Mouse (Mus musculus): ENCODE measurements at regions not wholly inside any gene's neighbourhood (a gene's known extent, or its start where the extent isn't known, plus 50 kb on each side); places are given as distances from the start of the nearest gene placed in this dataset.

DNA sequence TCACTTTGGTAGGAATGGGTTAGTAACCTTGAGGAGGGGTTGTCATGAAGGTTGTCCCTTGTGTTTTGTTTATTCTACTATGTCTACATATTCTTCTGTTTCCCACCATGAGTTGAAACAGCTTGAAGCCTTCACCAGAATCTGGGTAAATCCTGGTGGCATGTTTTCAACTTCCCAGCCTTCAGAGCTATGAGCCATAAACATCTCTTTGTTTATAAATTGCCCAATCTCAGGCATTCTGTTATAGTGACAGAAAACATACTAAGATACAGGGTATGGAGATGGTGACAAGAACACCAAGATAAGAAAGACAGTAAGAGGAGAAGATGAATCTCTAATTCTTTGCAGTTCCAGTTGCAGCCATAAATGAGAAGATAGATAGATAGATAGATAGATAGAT, 396.5 kb downstream of the Tns1 start:
- no peak for DNase-seq (ENCODE audit: low spot score in 2 of 2)

DNA sequence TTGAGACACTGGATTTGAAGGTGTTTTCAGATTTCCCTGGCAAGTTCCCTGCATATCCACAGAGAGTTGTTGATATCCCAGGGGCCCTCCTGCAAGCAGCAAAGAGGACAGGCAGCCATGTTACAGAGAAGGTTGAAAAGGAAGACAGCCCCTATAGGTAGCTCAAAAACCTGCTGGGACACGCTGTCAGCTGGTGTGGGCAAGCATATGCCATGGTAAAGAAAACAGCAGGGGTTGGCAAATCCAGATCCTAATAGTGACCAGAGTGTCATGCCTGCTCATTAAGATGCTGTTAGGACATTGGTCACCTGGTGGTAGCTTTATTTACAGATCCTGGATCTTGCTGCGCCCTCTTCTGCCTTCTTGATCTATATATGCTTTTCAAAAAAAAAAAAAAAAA, 397.6 kb downstream of the Tns1 start:
- DNase-seq (ENCODE audit: low spot score in 2 of 2): no peak

- no peak for DNase-seq (ENCODE audit: low spot score in 2 of 2)
Observed at GRCm38 (mm10) chr1:73725486-73725885, 398.8 kb downstream of the Tns1 start.

DNA sequence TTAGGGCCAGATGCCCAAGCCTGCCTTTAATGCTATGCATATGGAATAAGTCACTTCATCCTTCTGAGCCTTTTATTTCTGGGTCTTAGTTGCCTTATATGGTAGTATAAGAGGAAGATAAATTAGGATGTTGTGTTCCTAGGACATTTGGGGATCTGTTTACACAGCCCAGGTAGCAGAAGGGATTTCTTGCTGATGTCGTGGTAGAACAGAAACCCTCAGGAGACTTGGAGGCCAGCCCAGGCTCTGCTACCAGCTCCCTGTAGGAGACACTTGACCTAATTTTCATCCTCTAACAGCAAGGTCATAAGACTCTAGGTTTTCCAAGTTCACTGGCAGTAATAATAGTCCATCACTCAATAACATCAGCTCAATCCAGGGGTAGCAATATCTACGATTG, 399.7 kb downstream of the Tns1 start:
- no peak for DNase-seq (ENCODE audit: low spot score in 2 of 2)

GRCm38 (mm10) chr1:73721486-73722225, 402.6 kb downstream of the Tns1 start:
- no peak for DNase-seq (ENCODE audit: low spot score in 2 of 2)

DNA sequence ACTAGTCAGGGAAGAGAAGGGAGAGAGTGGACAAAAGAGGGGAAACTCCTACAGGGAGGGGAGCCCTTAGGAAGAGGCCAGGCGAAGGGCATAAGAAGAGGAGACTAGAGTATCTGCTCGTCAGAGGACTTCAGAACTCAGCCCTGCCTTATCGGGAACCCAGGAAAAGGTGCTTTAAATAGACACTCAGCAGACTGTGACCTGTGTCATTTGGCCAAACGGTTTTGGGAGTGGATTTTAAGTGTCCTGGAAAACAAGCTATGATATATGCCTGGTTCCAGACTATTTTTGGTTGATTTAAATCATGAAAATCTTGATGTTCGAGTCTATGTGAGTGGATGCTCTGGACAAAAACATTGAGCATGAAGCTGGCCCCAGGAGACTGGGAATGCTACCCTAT, 405.8 kb downstream of the Tns1 start:
- DNase-seq (ENCODE audit: low spot score in 2 of 2): no peak

GRCm38 (mm10) chr1:73717401-73717800, 406.8 kb downstream of the Tns1 start:
- DNase-seq (ENCODE audit: low spot score in 2 of 2): no peak

- DNase-seq (ENCODE audit: low spot score in 2 of 2): no peak
Observed at GRCm38 (mm10) chr1:73716901-73717300, 407.3 kb downstream of the Tns1 start.

- no peak for DNase-seq (ENCODE audit: low spot score in 2 of 2)
Observed at GRCm38 (mm10) chr1:73715571-73715970, 408.7 kb downstream of the Tns1 start.

DNA sequence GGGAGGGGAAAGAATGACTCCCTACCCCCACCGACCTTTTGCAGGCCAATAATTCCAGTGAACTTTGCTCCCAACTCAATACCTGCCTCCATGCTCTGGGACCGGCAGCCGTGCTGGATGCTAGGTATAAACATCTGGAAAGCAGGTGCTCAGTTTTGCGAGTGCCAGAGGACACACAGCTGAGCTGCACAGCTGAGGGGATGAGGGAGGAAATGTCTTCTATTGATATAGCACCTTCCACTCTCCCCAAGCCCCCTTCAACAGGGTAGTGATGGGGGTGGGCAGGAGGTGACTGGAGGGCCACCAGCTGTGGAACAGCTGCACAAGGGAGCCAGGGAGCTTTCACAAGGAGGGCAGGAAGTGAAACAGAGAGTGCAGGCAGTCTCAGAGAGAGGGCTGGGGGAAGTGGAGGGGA, 421.8 kb downstream of the Tns1 start:
- DNase-seq (ENCODE audit: low spot score in 2 of 2): no peak

GRCm38 (mm10) chr1:73693537-73693936, 430.7 kb downstream of the Tns1 start:
- no peak for DNase-seq (ENCODE audit: low spot score in 2 of 2)

DNA sequence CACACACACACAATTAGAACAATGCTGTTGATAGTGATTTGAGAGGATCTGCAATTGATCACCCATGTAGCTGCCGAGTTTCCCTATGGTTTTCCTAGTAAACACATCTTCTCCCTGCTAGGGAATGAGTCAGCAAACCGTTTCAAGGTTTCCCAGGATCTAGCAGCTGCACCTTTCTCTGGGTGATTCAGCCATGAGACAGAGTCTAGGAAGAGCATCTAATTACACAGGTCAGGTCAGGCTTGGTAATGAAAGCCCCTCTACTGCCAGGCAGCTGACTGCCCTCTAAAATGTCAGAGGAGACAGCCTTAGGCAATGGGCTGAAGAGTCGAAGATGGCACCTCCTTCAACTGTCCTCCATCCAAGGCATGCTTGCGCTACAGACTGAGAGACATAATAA, 438.5 kb downstream of the Tns1 start:
- DNase-seq (ENCODE audit: low spot score in 2 of 2): no peak

DNA sequence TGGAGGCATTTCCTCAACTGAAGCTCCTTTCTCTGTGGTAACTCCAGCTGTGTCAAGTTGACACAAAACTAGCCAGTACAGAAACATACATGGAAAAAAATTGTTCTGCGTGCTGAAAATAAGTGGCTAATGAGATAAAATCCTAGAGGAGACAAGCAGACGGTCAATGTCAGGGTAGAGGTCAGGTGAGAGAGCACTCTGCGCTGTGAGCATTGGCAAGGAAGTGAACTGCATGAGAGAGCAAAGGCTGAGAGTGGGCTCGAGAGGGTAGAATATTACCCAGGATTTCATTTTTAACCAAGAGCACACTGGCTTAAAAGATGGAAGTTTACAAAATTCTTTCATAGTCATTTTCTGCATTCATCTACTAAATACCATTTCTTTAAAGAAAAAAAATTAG, 439.2 kb downstream of the Tns1 start:
- no peak for DNase-seq (ENCODE audit: low spot score in 2 of 2)

DNA sequence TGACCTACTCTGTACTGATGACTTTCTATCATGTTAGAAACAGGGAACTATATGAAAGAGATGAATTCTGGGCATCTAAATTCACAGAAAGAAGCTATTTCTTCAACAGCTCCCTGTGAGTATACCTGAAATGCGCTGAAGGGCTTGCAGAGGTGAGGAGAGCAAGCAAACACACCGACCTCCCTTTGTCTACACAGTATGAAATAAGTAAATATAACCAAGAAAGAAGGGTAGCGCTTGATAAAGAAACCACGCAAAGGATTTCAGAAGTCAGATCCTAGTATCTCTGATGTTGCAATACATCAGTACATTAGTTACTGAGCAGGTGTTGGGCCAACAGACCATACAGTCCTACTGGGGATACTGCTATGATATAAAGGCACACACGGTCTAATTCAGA, 440.1 kb downstream of the Tns1 start:
- no peak for DNase-seq (ENCODE audit: low spot score in 2 of 2)

GRCm38 (mm10) chr1:73683132-73683888, 440.9 kb downstream of the Tns1 start:
- no peak for DNase-seq (ENCODE audit: low spot score in 2 of 2)

DNA sequence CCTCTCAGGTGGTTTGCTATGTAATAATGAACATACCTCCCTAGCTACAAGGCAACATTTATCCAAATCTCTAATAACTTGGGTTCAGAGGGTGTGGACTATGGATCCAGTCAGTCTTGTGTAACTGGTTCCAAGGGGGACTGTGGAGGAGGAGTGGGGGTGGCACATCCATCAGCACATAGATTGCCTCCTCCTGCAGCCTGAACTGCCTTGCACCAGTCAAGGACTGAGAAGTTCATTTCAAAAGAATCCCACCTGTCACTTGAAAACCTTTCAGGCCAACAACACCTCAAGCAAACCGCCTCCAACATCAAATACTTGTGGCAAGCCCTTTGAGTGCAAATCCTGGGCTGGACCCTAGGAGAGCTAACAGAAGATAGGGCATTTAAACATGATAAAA, 442.6 kb downstream of the Tns1 start:
- no peak for DNase-seq (ENCODE audit: low spot score in 2 of 2)

DNA sequence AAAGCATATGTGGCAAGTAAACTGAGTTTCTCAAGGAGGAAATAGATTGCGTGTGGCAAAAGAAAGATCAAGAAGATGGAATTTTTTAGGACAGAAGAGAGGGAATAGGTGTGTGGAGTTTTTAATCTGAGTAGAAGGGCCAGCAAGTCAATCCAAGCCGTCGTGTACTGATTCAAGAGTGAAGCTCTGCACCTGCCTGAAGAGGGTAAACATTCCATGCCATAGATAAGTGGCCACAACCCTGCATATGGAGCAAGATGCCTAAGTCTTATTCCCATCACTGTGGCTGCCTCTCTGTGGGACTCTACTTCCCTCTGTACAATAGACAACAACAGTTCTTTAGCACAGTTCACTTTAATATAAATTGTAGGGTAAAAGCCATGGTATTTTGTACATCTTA, 443.4 kb downstream of the Tns1 start:
- DNase-seq (ENCODE audit: low spot score in 2 of 2): no peak

DNA sequence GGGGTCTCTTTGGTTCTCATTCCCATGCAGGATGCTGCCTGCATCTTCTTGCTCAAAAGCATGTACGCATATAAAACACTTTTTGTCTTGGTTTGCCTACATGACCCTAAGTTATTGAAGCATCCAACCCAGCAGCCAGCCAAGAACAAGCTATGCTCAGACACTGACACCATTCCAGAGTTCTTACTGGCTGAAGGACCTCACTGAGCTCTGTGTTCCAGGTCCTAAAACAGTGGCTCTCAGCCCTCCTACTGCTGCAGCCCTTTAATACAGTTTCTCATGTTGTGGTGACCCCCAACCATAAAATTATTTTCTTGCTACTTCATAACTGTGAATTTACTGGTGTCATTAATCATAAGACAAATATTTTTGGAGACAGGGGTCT, 450.4 kb downstream of the Tns1 start:
- no peak for DNase-seq (ENCODE audit: low spot score in 2 of 2)

GRCm38 (mm10) chr1:73673191-73673850, 450.9 kb downstream of the Tns1 start:
- DNase-seq (ENCODE audit: low spot score in 2 of 2): no peak

GRCm38 (mm10) chr1:73672239-73672638, 452.0 kb downstream of the Tns1 start:
- DNase-seq (ENCODE audit: low spot score in 2 of 2): no peak

DNA sequence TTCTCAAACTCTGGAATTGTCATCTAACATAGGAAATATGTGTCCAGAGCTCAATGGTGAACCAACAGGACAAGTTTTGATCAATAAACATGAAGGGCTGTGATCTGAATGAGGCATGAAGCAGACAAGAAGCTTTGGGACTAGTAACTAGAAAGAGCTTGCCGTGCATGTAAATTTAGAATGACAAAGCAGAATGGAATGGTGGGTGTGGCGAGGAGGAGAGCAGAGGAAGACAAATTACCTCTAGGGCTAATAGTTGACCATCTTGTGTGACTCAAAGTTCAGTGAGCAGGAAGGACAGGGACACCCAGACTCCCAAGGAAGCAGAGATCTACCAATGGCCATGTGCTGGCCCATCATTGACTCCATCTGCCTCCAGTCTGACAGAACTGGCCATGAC, 455.6 kb downstream of the Tns1 start:
- no peak for DNase-seq (ENCODE audit: low spot score in 2 of 2)

GRCm38 (mm10) chr1:73663546-73663945, 460.7 kb downstream of the Tns1 start:
- DNase-seq (ENCODE audit: low spot score in 2 of 2): no peak

DNA sequence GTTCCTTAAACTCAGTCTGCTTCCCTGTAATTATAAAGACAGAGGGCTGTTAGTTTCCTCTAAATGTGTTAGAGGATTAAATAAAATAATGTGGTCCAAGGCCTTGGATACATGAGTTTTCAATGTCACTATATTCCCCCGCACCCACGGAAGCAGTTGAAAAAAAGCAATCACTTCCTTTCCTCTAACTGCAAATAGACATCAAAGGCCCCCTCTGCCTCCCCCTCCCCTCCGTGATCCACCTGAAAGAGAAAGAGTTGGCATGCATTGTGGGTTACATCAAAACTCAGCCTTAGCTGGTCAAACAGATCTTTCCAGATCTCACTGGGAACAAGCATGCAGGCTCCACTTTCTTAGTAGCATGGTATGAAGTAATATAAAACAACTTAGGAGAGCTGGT, 479.2 kb downstream of the Tns1 start:
- no peak for DNase-seq (ENCODE audit: low spot score in 2 of 2)

All from cerebellum, postnatal 4 days (tissue).